Mouse (Mus musculus) hindbrain, embryonic 10.5 days (tissue): ENCODE data around the gene Epb41l1. TPM values are rescaled to one million over a fixed set of nuclear protein-coding genes. Genes with fewer than 3 reads are reported as not detected.

Source experiments
- DNase-seq: peaks from one replicate; pipeline ENCODE4 v3.0.0-alpha.2; 2017; ENCODE audit warnings: low spot score
- H3K27ac ChIP-seq: fragments of 300-500 bp; sonication (generic); 2 replicates; pipeline ENCODE4 v1.5.1; 2016; ENCODE audit warnings: mild to moderate bottlenecking, moderate library complexity
- H3K27me3 ChIP-seq: fragments of 300-500 bp; sonication (generic); 2 replicates; pipeline ENCODE4 v1.6.1; 2016; ENCODE audit warnings: mild to moderate bottlenecking; ENCODE audit not compliant: poor library complexity, insufficient read depth, severe bottlenecking
- H3K36me3 ChIP-seq: fragments of 300-500 bp; sonication (generic); 2 replicates; pipeline ENCODE4 v1.6.1; 2016; ENCODE audit warnings: mild to moderate bottlenecking, moderate library complexity
- H3K4me1 ChIP-seq: fragments of 300-500 bp; sonication (generic); replicated peaks from 2 replicates; pipeline ENCODE4 v1.6.1; 2016; ENCODE audit warnings: mild to moderate bottlenecking
- H3K4me3 ChIP-seq: fragments of 300-500 bp; sonication (generic); 2 replicates; pipeline ENCODE4 v1.5.1; 2016; ENCODE audit warnings: mild to moderate bottlenecking, moderate library complexity
- H3K9me3 ChIP-seq: fragments of 300-500 bp; sonication (generic); 2 replicates; pipeline ENCODE4 v1.6.1; 2016; ENCODE audit warnings: mild to moderate bottlenecking, moderate library complexity
- WGBS: fragments of 180-500 bp; shearing (Covaris S2); methylation state at CpG from one replicate; pipeline ENCODE4 v1.1.7; 2016; 5-methylcytosine and 5-hydroxymethylcytosine counted together
- polyA plus RNA-seq: library from polyadenylated mRNA; unstranded; fragments of >200 nt; fragmentation: Nextera tagmentation; extraction: Ambion mirVana; gene quantifications from 2 replicates; pipeline ENCODE4 v1.2.1, GENCODE M21; 2016

The Epb41l1 gene
- polyA plus RNA-seq, 1 experiment from 2014 or later = 2.1 TPM

GRCm38 (mm10) chr2:156431409-156431808, 10.7 kb downstream of the Epb41l1 start:
- H3K4me3 ChIP-seq = no peak overlapping the region
- no peak for DNase-seq
- no peaks in the 10 kb centered on the region for H3K27me3 ChIP-seq
- no peaks in the 10 kb centered on the region for H3K9me3 ChIP-seq
- H3K27ac ChIP-seq = no peak overlapping the region
- no peaks in the 10 kb centered on the region for H3K36me3 ChIP-seq
- 74% methylated on average over 6 of the region's 6 CpGs for WGBS
- peaks cover 11% of the 10 kb centered on the region for H3K4me1 ChIP-seq

GRCm38 (mm10) chr2:156432086-156432485, 11.4 kb downstream of the Epb41l1 start:
- no peaks in the 10 kb centered on the region for H3K27me3 ChIP-seq
- no peaks in the 10 kb centered on the region for H3K9me3 ChIP-seq
- no peak for DNase-seq
- no peaks in the 10 kb centered on the region for H3K36me3 ChIP-seq
- no peak overlapping the region for H3K4me3 ChIP-seq
- peaks cover 11% of the 10 kb centered on the region for H3K4me1 ChIP-seq
- WGBS = 90% methylated on average over 3 of the region's 3 CpGs
- no peak overlapping the region for H3K27ac ChIP-seq

- Histone ChIP-seq H3K4me3 (no peak overlapping the region), H3K27ac (peak overlapping the region; percentile 35; the same call in 1 of the 2 replicates), H3K4me1 (peaks cover 14% of the 10 kb centered on the region), H3K27me3 (no peaks in the 10 kb centered on the region), H3K36me3 (no peaks in the 10 kb centered on the region), H3K9me3 (no peaks in the 10 kb centered on the region)
- DNase-seq = no peak
- 53% methylated on average over 9 of the region's 9 CpGs for WGBS
Observed at GRCm38 (mm10) chr2:156432874-156433868, 12.5 kb downstream of the Epb41l1 start.

- 0 out of 2 replicates have a peak, but pooled peaks cover 3% of the 10 kb centered on the region for H3K36me3 ChIP-seq
- H3K4me3 ChIP-seq = no peak overlapping the region
- 91% methylated on average over 11 of the region's 11 CpGs for WGBS
- no peaks in the 10 kb centered on the region for H3K27me3 ChIP-seq
- H3K9me3 ChIP-seq = no peaks in the 10 kb centered on the region
- peaks cover 45% of the 10 kb centered on the region for H3K4me1 ChIP-seq
- DNase-seq = no peak
- H3K27ac ChIP-seq = no peak overlapping the region
Observed at GRCm38 (mm10) chr2:156437637-156438036, 16.9 kb downstream of the Epb41l1 start.

- WGBS = 34% methylated on average over 11 of the region's 11 CpGs
Observed at GRCm38 (mm10) chr2:156439666-156440462, 19.2 kb downstream of the Epb41l1 start.

GRCm38 (mm10) chr2:156441909-156442308, 21.2 kb downstream of the Epb41l1 start:
- no peak for DNase-seq
- peaks cover 53% of the 10 kb centered on the region for H3K4me1 ChIP-seq
- no peak overlapping the region for H3K4me3 ChIP-seq
- 0 out of 2 replicates have a peak, but pooled peaks cover 13% of the 10 kb centered on the region for H3K36me3 ChIP-seq
- no peaks in the 10 kb centered on the region for H3K27me3 ChIP-seq
- WGBS = 49% methylated on average over 6 of the region's 6 CpGs
- peak overlapping the region; percentile 17 for H3K27ac ChIP-seq
- H3K9me3 ChIP-seq = peaks cover 3% of the 10 kb centered on the region; the same call in 1 of the 2 replicates

More at GRCm38 (mm10) chr2:156439666-156440462, 19.2 kb downstream of the Epb41l1 start:
- Histone ChIP-seq H3K4me3 (0 out of 2 replicates have a peak overlapping the region, but pooled peaks have one; percentile 9), H3K9me3 (no peaks in the 10 kb centered on the region), H3K27me3 (no peaks in the 10 kb centered on the region), H3K27ac (peak overlapping the region; percentile 77), H3K36me3 (0 out of 2 replicates have a peak, but pooled peaks cover 4% of the 10 kb centered on the region), H3K4me1 (peaks cover 48% of the 10 kb centered on the region)
- peak; percentile 47 for DNase-seq

GRCm38 (mm10) chr2:156443323-156443722, 22.6 kb downstream of the Epb41l1 start:
- Histone ChIP-seq H3K27me3 (0 out of 2 replicates have a peak, but pooled peaks cover 3% of the 10 kb centered on the region), H3K36me3 (0 out of 2 replicates have a peak, but pooled peaks cover 13% of the 10 kb centered on the region), H3K4me1 (peaks cover 59% of the 10 kb centered on the region), H3K27ac (no peak overlapping the region), H3K9me3 (peaks cover 3% of the 10 kb centered on the region; the same call in 1 of the 2 replicates), H3K4me3 (no peak overlapping the region)
- 76% methylated on average over 1 of the region's 1 CpGs for WGBS
- no peak for DNase-seq

GRCm38 (mm10) chr2:156446489-156447035, 25.9 kb downstream of the Epb41l1 start:
- WGBS = 82% methylated on average over 9 of the region's 9 CpGs

GRCm38 (mm10) chr2:156447413-156448295, 26.9 kb downstream of the Epb41l1 start:
- H3K27ac ChIP-seq = peak overlapping the region; percentile 56; the same call in 1 of the 2 replicates
- peaks cover 3% of the 10 kb centered on the region; the same call in 1 of the 2 replicates for H3K9me3 ChIP-seq
- 19% methylated on average over 10 of the region's 10 CpGs for WGBS
- 0 out of 2 replicates have a peak, but pooled peaks cover 10% of the 10 kb centered on the region for H3K36me3 ChIP-seq
- peak; percentile 27 for DNase-seq
- peaks cover 38% of the 10 kb centered on the region for H3K4me1 ChIP-seq
- H3K4me3 ChIP-seq = no peak overlapping the region
- H3K27me3 ChIP-seq = 0 out of 2 replicates have a peak, but pooled peaks cover 3% of the 10 kb centered on the region

More at GRCm38 (mm10) chr2:156446489-156447035, 25.9 kb downstream of the Epb41l1 start:
- H3K4me1 ChIP-seq = peaks cover 40% of the 10 kb centered on the region
- peaks cover 3% of the 10 kb centered on the region; the same call in 1 of the 2 replicates for H3K9me3 ChIP-seq
- H3K27ac ChIP-seq = no peak overlapping the region
- 0 out of 2 replicates have a peak, but pooled peaks cover 10% of the 10 kb centered on the region for H3K36me3 ChIP-seq
- 0 out of 2 replicates have a peak, but pooled peaks cover 3% of the 10 kb centered on the region for H3K27me3 ChIP-seq
- no peak overlapping the region for H3K4me3 ChIP-seq
- no peak for DNase-seq

GRCm38 (mm10) chr2:156451225-156452148, 30.8 kb downstream of the Epb41l1 start:
- Histone ChIP-seq H3K9me3 (no peaks in the 10 kb centered on the region), H3K4me1 (peaks cover 35% of the 10 kb centered on the region), H3K36me3 (no peaks in the 10 kb centered on the region), H3K27ac (no peak overlapping the region), H3K27me3 (0 out of 2 replicates have a peak, but pooled peaks cover 3% of the 10 kb centered on the region), H3K4me3 (no peak overlapping the region)
- WGBS = 81% methylated on average over 13 of the region's 13 CpGs
- DNase-seq = no peak
